Comparison of ENCODE assay signal across 11 mouse cellular contexts in the genomic region with DNA sequence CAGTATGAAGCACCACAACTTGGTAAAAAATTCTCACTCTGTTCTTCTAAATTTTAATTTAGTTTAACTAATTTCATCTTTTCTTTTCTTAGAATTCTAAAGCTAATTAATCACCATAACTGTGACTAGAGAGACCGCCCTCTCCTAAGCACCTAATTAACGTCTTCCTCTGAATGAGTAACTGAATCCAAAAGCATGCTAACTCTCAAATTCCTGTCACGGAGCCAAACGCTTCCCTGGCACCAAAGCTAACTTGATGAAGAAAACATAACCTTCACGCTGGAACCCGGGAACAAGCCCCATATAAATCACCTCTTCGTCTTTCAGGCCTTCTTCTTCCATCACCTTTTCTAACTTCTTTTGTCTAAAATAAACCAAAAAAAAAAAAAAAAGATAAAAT. TPM values are rescaled to one million over a fixed set of nuclear protein-coding genes. Genes with fewer than 3 reads are reported as not detected.
A peak's percentile ranks its signal among the peaks of the same experiment; 100 is the strongest.
DNase-seq lines count a peak whose midpoint lies in the region; ATAC-seq lines count a peak whose summit lies in the region.
"Had no signal": no experiment of that assay in that cellular context is flagged by ENCODE, and none has a peak within 500 bp of the region (broad histone marks: within the 10 kb centered on the region; RNA-seq: fewer than 3 reads in every experiment).

No protein-coding gene starts in this region.

- DNase-seq in cerebellum, postnatal 25 days: peak; percentile 32 to 48
- no peak for DNase-seq in cerebellum, adult 9-11 months
- peak; percentile 68 for DNase-seq in kidney, adult 18-20 months
- peak; percentile 85 to 87 for DNase-seq in kidney, postnatal 36 days
- no peak for DNase-seq in urinary bladder, adult 18-20 months (ENCODE audit: low spot score in 2 of 2)
- no peak for DNase-seq in T-cell, adult 2 months (ENCODE audit: low spot score)
- DNase-seq: cerebellum, adult 9-10 months; thymus, adult 2 months had no signal

- peaks cover 43% of the 10 kb centered on the region for H3K36me3 ChIP-seq in kidney, embryonic 16.5 days (ENCODE audit: insufficient read depth, low read length)
- peaks cover 22% of the 10 kb centered on the region for H3K36me3 ChIP-seq in forebrain, embryonic 16.5 days (ENCODE audit: control insufficient read depth, insufficient read depth)

- no peaks in the 10 kb centered on the region for H3K9me3 ChIP-seq in kidney, embryonic 16.5 days (ENCODE audit: low read length)
- H3K9me3 ChIP-seq in forebrain, embryonic 16.5 days (ENCODE audit: control insufficient read depth, low read length): no peaks in the 10 kb centered on the region
- H3K9me3 ChIP-seq: limb, embryonic 12.5 days had no signal

- H3K4me2 ChIP-seq in kidney, embryonic 16.5 days (replicated peaks; ENCODE audit: low read depth, low read length): no peak overlapping the region
- no peak overlapping the region for H3K4me2 ChIP-seq in forebrain, embryonic 16.5 days (ENCODE audit: low read length)
- H3K4me2 ChIP-seq: limb, embryonic 12.5 days had no signal

- no peak overlapping the region for H3K9ac ChIP-seq in kidney, embryonic 16.5 days (replicated peaks; ENCODE audit: low read length)
- H3K9ac ChIP-seq in forebrain, embryonic 16.5 days (replicated peaks; ENCODE audit: low read depth, low read length): no peak overlapping the region
- H3K9ac ChIP-seq: limb, embryonic 12.5 days had no signal

- H3K27ac ChIP-seq in kidney, embryonic 16.5 days (ENCODE audit: low read length): no peak overlapping the region
- H3K27ac ChIP-seq in forebrain, embryonic 16.5 days (ENCODE audit: low read length): peak overlapping the region; percentile 61; the same call in 1 of the 2 replicates
- H3K27ac ChIP-seq: limb, embryonic 12.5 days had no signal

- H3K4me1 ChIP-seq in kidney, embryonic 16.5 days (ENCODE audit: insufficient read depth, low read length): no peaks in the 10 kb centered on the region
- peaks cover 17% of the 10 kb centered on the region for H3K4me1 ChIP-seq in forebrain, embryonic 16.5 days (replicated peaks; ENCODE audit: control insufficient read depth, insufficient read depth, low read length)
- H3K4me1 ChIP-seq: limb, embryonic 12.5 days had no signal

- no peak overlapping the region for H3K4me3 ChIP-seq in kidney, embryonic 16.5 days (ENCODE audit: low read length)
- no peak overlapping the region for H3K4me3 ChIP-seq in forebrain, embryonic 16.5 days (replicated peaks; ENCODE audit: low read length)
- H3K4me3 ChIP-seq: limb, embryonic 12.5 days had no signal

- WGBS in kidney, embryonic 16.5 days: 38% methylated on average over 7 of the region's 7 CpGs
- 16% methylated on average over 7 of the region's 7 CpGs for WGBS in forebrain, embryonic 16.5 days

- no peak for ATAC-seq in kidney, embryonic 16.5 days (ENCODE audit: low FRiP score, low TSS enrichment)
- no peak for ATAC-seq in forebrain, embryonic 16.5 days

- no peaks in the 10 kb centered on the region for H3K27me3 ChIP-seq in kidney, embryonic 16.5 days (ENCODE audit: insufficient read depth, low read length)
- H3K27me3 ChIP-seq in forebrain, embryonic 16.5 days (replicated peaks; ENCODE audit: control insufficient read depth, insufficient read depth, low read length): no peaks in the 10 kb centered on the region
- H3K27me3 ChIP-seq: limb, embryonic 12.5 days had no signal

RNA-seq across cellular contexts. Expression of a gene that starts 15.7 kb away (rescaled TPM):
- polyA plus RNA-seq in kidney, embryonic 16.5 days (2015; fragmentation: Nextera tagmentation; extraction: Ambion mirVana): 106 and 121 TPM in 2 replicates
- polyA plus RNA-seq in forebrain, embryonic 16.5 days (2015; fragmentation: Nextera tagmentation; extraction: Ambion mirVana): 129 and 136 TPM in 2 replicates

RNA-seq across cellular contexts. Expression of a gene that starts 40.3 kb away (rescaled TPM):
- polyA plus RNA-seq in kidney, embryonic 16.5 days (2015; fragmentation: Nextera tagmentation; extraction: Ambion mirVana): 597 and 625 TPM in 2 replicates
- polyA plus RNA-seq in forebrain, embryonic 16.5 days (2015; fragmentation: Nextera tagmentation; extraction: Ambion mirVana): 571 and 653 TPM in 2 replicates

RNA-seq across cellular contexts. Expression of a gene that starts 40.4 kb away (rescaled TPM):
- polyA plus RNA-seq in kidney, embryonic 16.5 days (2015; fragmentation: Nextera tagmentation; extraction: Ambion mirVana): 89.5 and 92.1 TPM in 2 replicates
- 123 and 135 TPM in 2 replicates for polyA plus RNA-seq in forebrain, embryonic 16.5 days (2015; fragmentation: Nextera tagmentation; extraction: Ambion mirVana)

RNA-seq across cellular contexts. Expression of a gene that starts 48.5 kb away (rescaled TPM):
- polyA plus RNA-seq in kidney, embryonic 16.5 days (2015; fragmentation: Nextera tagmentation; extraction: Ambion mirVana): 0.21 and 0.28 TPM in 2 replicates
- polyA plus RNA-seq in forebrain, embryonic 16.5 days (2015; fragmentation: Nextera tagmentation; extraction: Ambion mirVana): not detected in 2 replicates

Comparison
In these comparisons a context has a peak if more than half of its experiments do, and no peak if none do; other contexts are left out.
1. DNase-seq: peak in cerebellum, postnatal 25 days (2 of 2), kidney, adult 18-20 months (single experiment) and kidney, postnatal 36 days (2 of 2); none in cerebellum, adult 9-11 months (single experiment), urinary bladder, adult 18-20 months (0 of 2) and T-cell, adult 2 months (single experiment).